Mouse (Mus musculus) heart, postnatal 0 days (tissue): ENCODE results near the gene Shkbp1.

ENCODE experiments used
- CTCF ChIP-seq: IDR thresholded peaks from 2 replicates; pipeline ENCODE4 v1.5.1; 2016; ENCODE audit warnings: antibody characterized with exemption, control low read depth, low read depth
- EP300 ChIP-seq: IDR thresholded peaks from 2 replicates; pipeline ENCODE4 v1.6.1; 2016; ENCODE audit warnings: antibody characterized with exemption, low read depth

DNA sequence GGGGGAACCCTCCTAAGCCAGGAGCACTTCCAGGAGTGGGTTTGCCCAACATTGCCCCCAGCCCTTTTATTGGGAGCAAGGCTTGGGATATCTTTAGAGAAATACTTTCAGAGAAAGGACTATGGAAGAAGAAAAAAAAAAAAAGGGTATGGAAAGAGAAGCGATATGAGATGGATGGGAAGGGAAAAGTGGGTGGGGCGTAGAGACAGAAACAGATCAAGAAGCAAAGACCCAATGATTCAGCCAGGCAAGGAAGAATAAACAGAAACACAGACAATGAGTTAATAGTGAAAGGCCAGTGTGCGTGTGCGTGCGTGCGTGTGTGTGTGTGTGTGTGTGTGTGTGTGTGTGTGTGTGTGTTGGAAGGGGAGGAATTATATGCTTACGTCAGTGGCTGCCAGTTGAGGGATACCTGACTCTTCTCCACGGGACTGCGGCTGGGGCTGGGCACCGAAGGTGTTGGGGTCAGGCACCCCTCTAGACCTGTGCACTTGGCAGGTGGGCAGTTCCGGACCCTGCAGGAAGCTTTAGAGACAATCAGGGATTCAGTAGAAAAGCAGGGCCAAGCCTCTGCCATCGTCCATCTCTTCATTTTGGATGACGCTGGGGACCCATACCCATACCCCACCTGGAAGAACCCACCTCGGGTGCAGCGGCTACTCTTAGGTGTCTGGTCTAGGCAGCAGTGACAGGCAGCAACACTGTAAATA is 20.7 kb downstream of the Shkbp1 start:
- no peak for TF ChIP-seq CTCF
- TF ChIP-seq EP300, result no peak
